Mouse (Mus musculus) heart, postnatal 4 days (tissue): ENCODE data around the gene Tpr. TPM values are rescaled to one million over a fixed set of nuclear protein-coding genes. Genes with fewer than 3 reads are reported as not detected.

Experiments used
- DNase-seq: peaks from one replicate; pipeline ENCODE4 v3.0.0; 2021
- total RNA-seq, 2 experiments: library from RNA; stranded (reverse); gene quantifications; 2 replicates each; pipeline ENCODE4 v1.2.3; 2021

The Tpr gene
- 100 to 1,000 TPM; 162 to 165 TPM for total RNA-seq

- DNase-seq = peak; percentile 98
These were observed at the start of gene Tpr, which contains the start of gene Odr4 for GRCm38 (mm10) chr1:150392638-150393487. Gene Tpr (plus strand): TSS chr1:150392838. Gene Odr4 (minus strand): TSS chr1:150393080.

- DNase-seq = no peak
These were observed 31.8 kb upstream of the Tpr start for GRCm38 (mm10) chr1:150360864-150361263.

- DNase-seq = no peak
These were observed 19.7 kb upstream of the Tpr start for GRCm38 (mm10) chr1:150372895-150373294.

GRCm38 (mm10) chr1:150374247-150374646 lies 18.4 kb upstream of the Tpr start:
- DNase-seq = no peak

GRCm38 (mm10) chr1:150384138-150384537 lies 8.5 kb upstream of the Tpr start:
- no peak for DNase-seq

GRCm38 (mm10) chr1:150387572-150387971 lies 5.1 kb upstream of the Tpr start:
- DNase-seq = no peak

- DNase-seq = no peak
These were observed 3.1 kb upstream of the Tpr start for GRCm38 (mm10) chr1:150389390-150390129.

GRCm38 (mm10) chr1:150391931-150392637 lies 554 bp upstream of the Tpr start:
- DNase-seq = no peak

- no peak for DNase-seq
These were observed 832 bp downstream of the Tpr start for GRCm38 (mm10) chr1:150393488-150393852.

GRCm38 (mm10) chr1:150396001-150396400 lies 3.4 kb downstream of the Tpr start:
- DNase-seq = no peak

- no peak for DNase-seq
These were observed 11.3 kb downstream of the Tpr start for GRCm38 (mm10) chr1:150403914-150404313.

GRCm38 (mm10) chr1:150404555-150404954 lies 11.9 kb downstream of the Tpr start:
- no peak for DNase-seq

GRCm38 (mm10) chr1:150407285-150407684 lies 14.6 kb downstream of the Tpr start:
- DNase-seq = peak; percentile 14

- no peak for DNase-seq
These were observed 17.4 kb downstream of the Tpr start for GRCm38 (mm10) chr1:150409996-150410395.

GRCm38 (mm10) chr1:150416006-150416405 lies 23.4 kb downstream of the Tpr start:
- DNase-seq = no peak

GRCm38 (mm10) chr1:150418426-150418825 lies 25.8 kb downstream of the Tpr start:
- no peak for DNase-seq

- DNase-seq = peak; percentile 38
These were observed 33.0 kb downstream of the Tpr start for GRCm38 (mm10) chr1:150425665-150426064.

- no peak for DNase-seq
These were observed 33.6 kb downstream of the Tpr start for GRCm38 (mm10) chr1:150426216-150426615.

- DNase-seq = no peak
These were observed 46.0 kb downstream of the Tpr start for GRCm38 (mm10) chr1:150438641-150439040.

- DNase-seq = no peak
These were observed 49.1 kb downstream of the Tpr start for GRCm38 (mm10) chr1:150441731-150442130.

- no peak for DNase-seq
These were observed 66.3 kb downstream of the Tpr start for GRCm38 (mm10) chr1:150458977-150459376.

- DNase-seq = no peak
These were observed 67.0 kb downstream of the Tpr start for GRCm38 (mm10) chr1:150459599-150459998.

- no peak for DNase-seq
These were observed 68.0 kb downstream of the Tpr start for GRCm38 (mm10) chr1:150460595-150460994.
